Mouse (Mus musculus) ES-E14 (cell line): ENCODE measurements around the gene Nxph1.

Experiments
- CHD2 ChIP-seq: IDR thresholded peaks from 2 replicates; pipeline ENCODE4 v1.6.1; 2014; ENCODE audit warnings: mild to moderate bottlenecking, low read depth, low read length, inconsistent platforms
- HCFC1 ChIP-seq: IDR thresholded peaks from 2 replicates; pipeline ENCODE4 v1.6.1; 2012; ENCODE audit warnings: low read length, inconsistent platforms, borderline replicate concordance; ENCODE audit not compliant: insufficient read depth
- MAFK ChIP-seq: IDR thresholded peaks from 2 replicates; pipeline ENCODE4 v1.6.1; 2014; ENCODE audit warnings: mild to moderate bottlenecking, low read depth, low read length, inconsistent platforms; ENCODE audit not compliant: insufficient read depth
- ZNF384 ChIP-seq: IDR thresholded peaks from 2 replicates; pipeline ENCODE4 v1.6.1; 2012; ENCODE audit warnings: low read depth, low read length, inconsistent platforms

GRCm38 (mm10) chr6:8936168-8936567 lies 12.1 kb upstream of the Nxph1 start:
- TF ChIP-seq ZNF384 (no peak), CHD2 (no peak), HCFC1 (no peak), MAFK (no peak)
